Mouse (Mus musculus) heart, embryonic 15.5 days (tissue): ENCODE measurements around the gene Hist1h3b. TPM values are rescaled to one million over a fixed set of nuclear protein-coding genes. Genes with fewer than 3 reads are reported as not detected.
"Not testable (repeated sequence)": the region's sequence is repeated elsewhere in the genome, so short reads cannot be mapped to it uniquely, and the experiment has no call there.

Source experiments
- ATAC-seq: fragments of 200-750 bp; cut with Nextera tagmentation; replicated peaks from 2 replicates; pipeline ENCODE4 v1.8.0; 2017; ENCODE audit warnings: low read depth, moderate TSS enrichment; ENCODE audit not compliant: insufficient number of reproducible peaks, insufficient read depth, low FRiP score
- H3K27ac ChIP-seq: fragments of 300-500 bp; sonication (generic); 2 replicates; pipeline ENCODE4 v1.5.1; 2015; ENCODE audit warnings: mild to moderate bottlenecking, inconsistent platforms
- H3K27me3 ChIP-seq: fragments of 300-500 bp; sonication (generic); 2 replicates; pipeline ENCODE4 v1.6.1; 2015; ENCODE audit warnings: inconsistent platforms
- H3K36me3 ChIP-seq: fragments of 300-500 bp; sonication (generic); 2 replicates; pipeline ENCODE4 v1.6.1; 2015; ENCODE audit warnings: mild to moderate bottlenecking, inconsistent platforms
- H3K4me1 ChIP-seq: fragments of 300-500 bp; sonication (generic); replicated peaks from 2 replicates; pipeline ENCODE4 v1.6.1; 2015; ENCODE audit warnings: inconsistent platforms
- H3K4me2 ChIP-seq: fragments of 300-500 bp; sonication (generic); 2 replicates; pipeline ENCODE4 v1.6.1; 2015; ENCODE audit warnings: inconsistent platforms, mild to moderate bottlenecking, moderate library complexity
- H3K4me3 ChIP-seq: fragments of 300-500 bp; sonication (generic); 2 replicates; pipeline ENCODE4 v1.5.1; 2015; ENCODE audit warnings: mild to moderate bottlenecking, inconsistent platforms
- H3K9ac ChIP-seq: fragments of 300-500 bp; sonication (generic); 2 replicates; pipeline ENCODE4 v1.6.1; 2015; ENCODE audit warnings: mild to moderate bottlenecking, inconsistent platforms
- H3K9me3 ChIP-seq: fragments of 300-500 bp; sonication (generic); replicated peaks from 2 replicates; pipeline ENCODE4 v1.6.1; 2016; ENCODE audit warnings: inconsistent platforms
- WGBS: fragments of 180-500 bp; shearing (Covaris S2); methylation state at CpG from one replicate; pipeline ENCODE4 v1.1.7; 2015; ENCODE audit warnings: mixed read lengths; 5-methylcytosine and 5-hydroxymethylcytosine counted together
- polyA plus RNA-seq: library from polyadenylated mRNA; unstranded; fragments of >200 nt; fragmentation: Nextera tagmentation; extraction: Ambion mirVana; gene quantifications from 2 replicates; pipeline ENCODE4 v1.2.1, GENCODE M21; 2015

Hist1h3b gene
- 3.1 and 4.7 TPM in 2 replicates for polyA plus RNA-seq

DNA sequence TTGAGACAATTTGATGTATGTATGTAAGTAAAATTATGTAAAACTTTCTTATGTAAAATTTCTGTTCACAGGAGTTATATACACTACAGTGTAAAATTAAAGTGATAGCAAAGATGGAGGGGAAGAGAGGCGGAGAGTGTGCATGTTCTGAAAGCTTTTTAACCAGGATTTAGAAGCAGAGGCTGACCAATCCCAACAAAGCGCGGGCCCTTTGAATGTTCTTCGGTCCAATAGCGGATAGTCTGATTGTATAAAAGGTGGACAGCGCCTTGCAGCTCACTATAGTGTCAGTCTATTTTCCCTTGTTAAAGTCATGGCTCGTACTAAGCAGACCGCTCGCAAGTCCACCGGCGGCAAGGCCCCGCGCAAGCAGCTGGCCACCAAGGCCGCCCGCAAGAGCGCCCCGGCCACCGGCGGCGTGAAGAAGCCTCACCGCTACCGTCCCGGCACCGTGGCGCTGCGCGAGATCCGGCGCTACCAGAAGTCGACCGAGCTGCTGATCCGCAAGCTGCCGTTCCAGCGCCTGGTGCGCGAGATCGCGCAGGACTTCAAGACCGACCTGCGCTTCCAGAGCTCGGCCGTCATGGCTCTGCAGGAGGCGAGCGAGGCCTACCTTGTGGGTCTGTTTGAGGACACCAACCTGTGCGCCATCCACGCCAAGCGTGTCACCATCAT lies at the start of gene Hist1h3b:
Hist1h3b (plus strand) TSS at position 201 of the 675 bp plus-strand sequence.
- H3K9me3 ChIP-seq, H3K36me3 ChIP-seq, H3K27me3 ChIP-seq: not testable (repeated sequence)
- H3K9ac ChIP-seq, result peak within 1 kb of the TSS; percentile 59
- WGBS, result under 1% methylated on average over 16 of the region's 47 CpGs
- peak within 1 kb of the TSS; percentile 79 for H3K4me2 ChIP-seq
- H3K4me3 ChIP-seq, result peak within 1 kb of the TSS; percentile 50
- H3K27ac ChIP-seq, result peak within 1 kb of the TSS; percentile 94
- peaks cover 15% of the 10 kb centered on the region for H3K4me1 ChIP-seq
- ATAC-seq, result peak; percentile 83

DNA sequence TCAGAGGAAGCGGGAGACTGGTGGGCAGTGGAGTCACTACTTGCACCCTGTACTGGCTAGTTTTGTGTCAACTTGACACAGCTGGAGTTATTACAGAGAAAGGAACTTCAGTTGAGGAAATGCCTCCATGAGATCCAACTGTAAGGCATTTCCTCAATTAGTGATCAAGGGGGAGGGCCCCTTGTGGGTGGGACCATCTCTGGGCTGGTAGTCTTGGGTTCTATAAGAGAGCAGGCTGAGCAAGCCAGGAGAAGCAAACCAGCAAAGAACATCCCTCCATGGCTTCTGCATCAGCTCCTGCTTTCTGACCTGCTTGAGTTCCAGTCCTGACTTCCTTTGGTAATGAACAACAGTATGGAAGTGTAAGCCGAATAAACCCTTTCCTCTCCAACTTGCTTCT lies 49.3 kb upstream of the Hist1h3b start:
- H3K9me3 ChIP-seq, H3K9ac ChIP-seq, H3K4me1 ChIP-seq, H3K4me3 ChIP-seq, H3K27ac ChIP-seq, ATAC-seq, H3K4me2 ChIP-seq, H3K36me3 ChIP-seq, H3K27me3 ChIP-seq: not testable (repeated sequence)
- 77% methylated on average over 2 of the region's 2 CpGs for WGBS

- Histone ChIP-seq H3K36me3 (no peaks in the 10 kb centered on the region), H3K9ac (no peak overlapping the region), H3K27me3 (no peaks in the 10 kb centered on the region), H3K4me3 (no peak overlapping the region), H3K4me1 (peaks cover 18% of the 10 kb centered on the region), H3K9me3 (no peaks in the 10 kb centered on the region), H3K4me2 (no peak overlapping the region), H3K27ac (no peak overlapping the region)
- WGBS, result 85% methylated on average over 7 of the region's 7 CpGs
- no peak for ATAC-seq
Measured at GRCm38 (mm10) chr13:23705751-23706356, 46.2 kb upstream of the Hist1h3b start.

DNA sequence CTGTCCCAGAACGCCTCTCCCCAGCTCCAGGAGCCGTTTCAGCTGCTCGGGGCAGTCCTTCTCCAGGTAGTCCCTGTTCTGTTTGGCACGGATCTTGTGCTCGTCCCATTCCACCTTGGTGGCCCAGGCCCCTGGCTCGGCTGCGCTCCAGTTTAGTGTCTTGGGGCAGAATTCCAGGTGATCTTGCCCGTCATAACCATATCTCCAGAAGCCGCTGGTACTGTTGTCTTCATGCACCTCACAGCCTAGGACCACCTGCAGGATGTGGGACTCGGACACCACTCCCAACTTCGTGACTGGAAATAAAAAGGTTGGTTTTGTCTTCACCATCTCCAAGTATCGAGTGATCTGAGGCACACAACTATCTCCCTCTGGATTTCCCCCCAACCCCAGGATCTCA lies 45.3 kb upstream of the Hist1h3b start:
- H3K4me2 ChIP-seq, result no peak overlapping the region
- 91% methylated on average over 12 of the region's 12 CpGs for WGBS
- no peaks in the 10 kb centered on the region for H3K9me3 ChIP-seq
- no peak overlapping the region for H3K4me3 ChIP-seq
- H3K4me1 ChIP-seq, result peaks cover 18% of the 10 kb centered on the region
- H3K27ac ChIP-seq, result no peak overlapping the region
- no peaks in the 10 kb centered on the region for H3K36me3 ChIP-seq
- H3K9ac ChIP-seq, result no peak overlapping the region
- no peaks in the 10 kb centered on the region for H3K27me3 ChIP-seq
- ATAC-seq, result no peak

GRCm38 (mm10) chr13:23708041-23708440 lies 44.0 kb upstream of the Hist1h3b start:
- Histone ChIP-seq H3K4me2 (no peak overlapping the region), H3K27ac (no peak overlapping the region), H3K9ac (no peak overlapping the region), H3K4me3 (no peak overlapping the region), H3K4me1 (peaks cover 18% of the 10 kb centered on the region), H3K9me3 (no peaks in the 10 kb centered on the region), H3K27me3 (no peaks in the 10 kb centered on the region), H3K36me3 (no peaks in the 10 kb centered on the region)
- no peak for ATAC-seq
- 83% methylated on average over 4 of the region's 4 CpGs for WGBS

- no peak overlapping the region for H3K4me3 ChIP-seq
- no peaks in the 10 kb centered on the region for H3K9me3 ChIP-seq
- no peaks in the 10 kb centered on the region for H3K36me3 ChIP-seq
- no peak overlapping the region for H3K9ac ChIP-seq
- no peaks in the 10 kb centered on the region for H3K27me3 ChIP-seq
- no peak for ATAC-seq
- WGBS, result 48% methylated on average over 4 of the region's 4 CpGs
- H3K4me2 ChIP-seq, result no peak overlapping the region
- no peak overlapping the region for H3K27ac ChIP-seq
- peaks cover 18% of the 10 kb centered on the region for H3K4me1 ChIP-seq
Measured at GRCm38 (mm10) chr13:23708654-23709053, 43.4 kb upstream of the Hist1h3b start.

DNA sequence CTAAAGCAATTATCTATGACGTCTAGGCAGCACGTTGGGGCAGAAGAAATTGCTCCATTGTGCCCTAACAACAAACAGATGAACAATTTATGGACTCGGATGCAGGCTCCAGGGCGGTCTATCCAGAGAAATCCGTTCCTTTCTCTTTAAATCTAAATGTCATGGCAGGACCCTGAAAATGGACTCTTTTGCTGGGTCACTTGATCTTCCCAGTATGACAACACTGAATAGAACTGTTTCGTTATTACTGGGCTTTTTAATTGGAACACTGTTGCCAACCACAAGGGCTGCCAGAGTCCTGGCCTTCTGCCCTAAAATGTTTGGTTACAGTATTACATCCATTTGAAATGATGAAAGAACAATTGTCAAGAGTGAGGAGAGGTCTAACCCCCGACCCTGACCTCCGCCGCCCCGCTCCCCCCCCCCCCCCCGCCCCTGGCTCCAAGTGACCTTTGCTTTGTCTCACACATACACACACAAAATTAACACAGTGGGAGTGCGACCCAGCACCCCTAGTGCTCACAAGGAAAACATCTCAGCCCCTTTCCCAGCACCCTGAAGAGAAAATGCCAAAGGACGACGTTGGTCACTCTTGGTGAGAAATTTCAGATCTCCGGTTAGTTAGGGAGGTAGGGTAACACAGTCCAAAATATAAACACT lies 42.2 kb upstream of the Hist1h3b start:
- Histone ChIP-seq H3K9ac (peak overlapping the region; percentile 56), H3K27me3 (no peaks in the 10 kb centered on the region), H3K4me2 (peak overlapping the region; percentile 87), H3K4me3 (peak overlapping the region; percentile 56), H3K4me1 (peaks cover 18% of the 10 kb centered on the region), H3K27ac (peak overlapping the region; percentile 17), H3K9me3 (no peaks in the 10 kb centered on the region), H3K36me3 (no peaks in the 10 kb centered on the region)
- WGBS, result 38% methylated on average over 15 of the region's 15 CpGs
- ATAC-seq, result no peak

DNA sequence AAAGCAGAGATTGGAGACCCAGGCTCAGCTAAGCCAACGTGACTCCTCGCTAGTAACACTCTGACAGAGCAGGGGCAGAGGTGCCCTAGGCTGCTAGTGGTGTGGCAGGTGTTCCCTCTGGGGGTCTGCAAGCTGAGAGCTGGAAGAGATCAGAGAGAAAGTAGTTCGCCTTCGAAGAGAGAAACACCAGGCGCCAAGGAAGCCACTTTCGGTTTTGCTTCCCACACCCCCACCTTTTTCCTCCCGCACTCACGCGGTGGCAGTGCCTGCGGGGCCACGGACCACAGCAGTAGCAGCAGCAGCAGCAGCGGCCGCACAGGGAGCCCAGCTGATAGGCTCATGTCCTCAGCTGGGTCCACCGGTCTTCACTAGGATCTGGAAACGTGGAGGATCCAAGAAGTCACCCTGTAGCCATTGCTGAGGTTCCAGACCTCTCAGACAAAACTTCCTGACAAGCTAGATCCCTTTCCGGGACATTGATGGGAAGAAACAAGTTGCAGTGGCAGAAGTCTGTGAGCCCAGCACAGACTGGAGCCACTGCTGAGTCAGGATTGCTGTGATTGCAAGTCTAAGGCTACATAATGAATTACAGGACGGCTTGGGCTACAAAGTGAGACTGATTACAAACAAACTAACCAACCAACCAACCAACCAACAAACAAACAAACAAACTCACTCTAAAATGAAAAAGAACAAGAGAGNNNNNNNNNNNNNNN lies 41.5 kb upstream of the Hist1h3b start, which contains the start of gene Hfe:
Hfe (minus strand) TSS at position 481 of the 716 bp plus-strand sequence.
- peak; percentile 47 for ATAC-seq
- Histone ChIP-seq H3K9me3 (no peaks in the 10 kb centered on the region), H3K27ac (peak within 1 kb of the TSS; percentile 17), H3K36me3 (no peaks in the 10 kb centered on the region), H3K4me2 (peak within 1 kb of the TSS; percentile 87), H3K4me1 (peaks cover 18% of the 10 kb centered on the region), H3K9ac (peak within 1 kb of the TSS; percentile 56), H3K4me3 (peak within 1 kb of the TSS; percentile 56), H3K27me3 (no peaks in the 10 kb centered on the region)
- 1% methylated on average over 17 of the region's 17 CpGs for WGBS

DNA sequence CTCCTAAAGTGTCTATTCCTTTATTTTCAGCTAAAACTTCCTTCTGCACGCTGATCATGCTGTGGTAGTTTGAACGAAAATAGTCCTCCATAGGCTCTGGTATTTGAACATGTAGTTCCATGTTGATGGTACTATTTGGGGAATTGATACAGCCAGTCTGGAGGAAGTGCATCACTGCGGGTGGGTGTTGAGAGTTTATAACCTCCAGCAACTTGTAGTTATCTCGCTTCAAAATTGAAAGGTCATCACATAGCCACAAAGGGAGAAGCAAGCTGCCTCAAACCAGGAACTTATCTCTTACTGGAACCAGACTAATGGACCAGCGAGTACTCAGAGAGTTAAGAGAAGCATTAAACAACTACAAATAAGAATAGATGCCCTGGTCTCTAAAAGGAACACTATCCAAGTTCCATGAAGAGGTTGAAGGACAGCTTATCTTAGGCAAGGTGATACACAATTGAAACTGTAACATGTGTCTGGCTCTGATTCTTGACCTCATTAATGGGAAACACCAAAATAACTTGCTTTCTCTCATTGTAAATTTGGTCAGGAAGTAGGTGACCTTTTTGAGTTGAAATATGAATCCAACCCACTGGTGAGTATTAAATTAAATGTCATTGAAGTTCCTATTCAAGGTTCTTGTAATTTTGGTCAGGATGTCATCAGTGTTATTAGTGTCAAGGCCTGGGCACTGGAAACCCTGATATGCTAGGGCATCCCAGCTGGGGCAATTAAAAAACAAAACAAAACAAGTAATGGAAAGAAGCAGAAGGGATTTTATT lies 35.6 kb upstream of the Hist1h3b start:
- Histone ChIP-seq H3K36me3 (no peaks in the 10 kb centered on the region), H3K27me3 (no peaks in the 10 kb centered on the region), H3K4me3 (no peak overlapping the region), H3K9ac (no peak overlapping the region), H3K9me3 (no peaks in the 10 kb centered on the region), H3K27ac (no peak overlapping the region), H3K4me2 (no peak overlapping the region), H3K4me1 (peaks cover 4% of the 10 kb centered on the region; the same call in 1 of the 2 replicates)
- WGBS, result 48% methylated on average over 5 of the region's 5 CpGs
- ATAC-seq, result no peak

- no peaks in the 10 kb centered on the region for H3K27me3 ChIP-seq
- no peak for ATAC-seq
- H3K9ac ChIP-seq, result no peak overlapping the region
- no peak overlapping the region for H3K27ac ChIP-seq
- no peaks in the 10 kb centered on the region for H3K36me3 ChIP-seq
- no peak overlapping the region for H3K4me3 ChIP-seq
- H3K4me1 ChIP-seq, result peaks cover 4% of the 10 kb centered on the region; the same call in 1 of the 2 replicates
- WGBS, result 46% methylated on average over 11 of the region's 11 CpGs
- H3K4me2 ChIP-seq, result no peak overlapping the region
- no peaks in the 10 kb centered on the region for H3K9me3 ChIP-seq
Measured at GRCm38 (mm10) chr13:23717176-23717575, 34.9 kb upstream of the Hist1h3b start.
